Mouse (Mus musculus) fat pad, adult 2 months (tissue): Measurements from ENCODE around the gene N6amt1.

Experiments used
- DNase-seq: peaks from one replicate; pipeline ENCODE4 v3.0.0-alpha.2; 2011; ENCODE audit warnings: low read depth, low spot score; ENCODE audit errors: extremely low read depth

N6amt1 gene

GRCm38 (mm10) chr16:87384366-87384765, 30.4 kb downstream of the N6amt1 start:
- no peak for DNase-seq

- DNase-seq, result no peak
These were observed 33.5 kb downstream of the N6amt1 start for GRCm38 (mm10) chr16:87387444-87387977.

DNA sequence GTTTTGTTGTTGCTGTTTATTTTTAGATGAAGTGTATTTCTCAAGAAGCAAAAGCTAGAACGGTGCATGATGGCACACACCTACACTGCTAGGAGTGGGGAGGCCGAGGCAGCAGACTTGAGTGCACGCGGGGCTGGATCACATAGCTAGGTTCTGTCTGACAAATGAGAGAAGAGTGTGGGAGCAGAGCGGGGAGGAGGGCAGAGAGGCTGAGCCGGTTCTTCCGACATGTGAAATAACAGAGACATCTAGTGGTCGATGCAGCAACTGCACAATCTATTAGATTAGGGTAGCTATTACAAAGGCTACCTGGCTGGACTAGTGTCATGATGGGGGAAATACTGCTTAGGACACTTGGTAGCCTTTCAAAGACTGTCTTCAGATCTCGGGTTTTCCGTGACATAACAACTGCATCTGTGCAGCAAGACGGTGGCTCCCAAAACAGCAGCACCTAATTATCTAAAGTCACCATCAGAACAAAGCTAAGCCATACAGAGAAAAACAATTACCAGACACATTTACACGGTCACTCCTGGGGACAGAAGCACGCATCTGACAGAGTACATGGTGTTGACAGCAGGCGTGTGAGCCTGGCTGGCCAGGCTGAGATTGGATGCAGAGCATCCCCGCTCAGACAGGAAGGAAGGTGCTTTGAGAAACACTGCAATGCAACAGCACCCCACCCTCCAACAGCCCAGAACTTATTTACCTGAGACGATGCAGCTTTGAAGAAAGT, 40.0 kb downstream of the N6amt1 start:
- DNase-seq, result no peak

- DNase-seq, result no peak
These were observed 51.0 kb downstream of the N6amt1 start for GRCm38 (mm10) chr16:87405001-87405400.
